Mouse (Mus musculus) heart, postnatal 36 days (tissue): ENCODE measurements around the gene Ryr2. TPM values are rescaled to one million over a fixed set of nuclear protein-coding genes. Genes with fewer than 3 reads are reported as not detected.

Source experiments
- DNase-seq, 2 experiments: peaks; one replicate each; pipeline ENCODE4 v3.0.0; 2021 to 2022
- intact Hi-C: fragments of 180-260 bp; cut with DNase I; formaldehyde crosslinking; loops from one replicate; pipeline ENCODE4 v1.15.1; 2025
- total RNA-seq, 2 experiments: library from RNA; stranded (reverse); gene quantifications; 2 replicates each; pipeline ENCODE4 v1.2.3; 2021

Gene Ryr2
- total RNA-seq, 2 experiments from 2014 or later, result 988 to 1,013 TPM

- intact Hi-C loops, result no loop called here
- no peak for DNase-seq
Measured at GRCm38 (mm10) chr13:12042891-12043491, 63.8 kb downstream of the Ryr2 start.

- DNase-seq, result no peak
- intact Hi-C loops, result no loop called here
Measured at GRCm38 (mm10) chr13:12039967-12040366, 66.8 kb downstream of the Ryr2 start.

- intact Hi-C loops, result no loop called here
- no peak for DNase-seq
Measured at GRCm38 (mm10) chr13:12038676-12039075, 68.1 kb downstream of the Ryr2 start.

- DNase-seq, result no peak
- intact Hi-C loops, result no loop called here
Measured at GRCm38 (mm10) chr13:12037241-12037640, 69.5 kb downstream of the Ryr2 start.

- intact Hi-C loops, result no loop called here
- DNase-seq, result no peak
Measured at GRCm38 (mm10) chr13:12036834-12037233, 69.9 kb downstream of the Ryr2 start.

- no peak for DNase-seq
- intact Hi-C loops, result no loop called here
Measured at GRCm38 (mm10) chr13:12033914-12034313, 72.8 kb downstream of the Ryr2 start.

GRCm38 (mm10) chr13:12033272-12033671 is 73.5 kb downstream of the Ryr2 start:
- no peak for DNase-seq

GRCm38 (mm10) chr13:12029841-12030240 is 76.9 kb downstream of the Ryr2 start:
- intact Hi-C loops, result no loop called here

More at GRCm38 (mm10) chr13:12033272-12033671, 73.5 kb downstream of the Ryr2 start:
- intact Hi-C loops, result no loop called here

GRCm38 (mm10) chr13:12029326-12029725 is 77.4 kb downstream of the Ryr2 start:
- intact Hi-C loops, result no loop called here

More at GRCm38 (mm10) chr13:12029841-12030240, 76.9 kb downstream of the Ryr2 start:
- no peak for DNase-seq

GRCm38 (mm10) chr13:12018046-12018445 is 88.7 kb downstream of the Ryr2 start:
- DNase-seq, result no peak
- intact Hi-C loops, result no loop called here

More at GRCm38 (mm10) chr13:12029326-12029725, 77.4 kb downstream of the Ryr2 start:
- no peak for DNase-seq

DNA sequence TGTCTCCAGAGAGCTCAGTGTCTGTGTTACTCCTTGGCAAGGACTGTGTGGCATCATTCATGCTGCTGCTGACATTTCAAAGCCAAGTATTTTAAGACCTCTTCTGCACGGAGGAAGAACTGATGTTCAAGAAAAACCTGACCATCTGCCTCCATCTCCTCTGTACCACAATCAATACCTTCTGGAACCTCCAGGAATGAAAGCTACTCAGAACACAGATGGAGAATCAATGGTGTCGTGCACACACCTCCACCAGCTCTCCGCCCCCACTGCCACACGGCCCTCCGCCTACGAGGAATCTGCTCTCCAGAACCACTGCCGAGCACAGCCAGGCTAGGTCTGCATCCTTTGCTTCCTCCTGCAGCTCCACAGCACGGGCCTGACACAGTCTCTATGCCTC is 92.8 kb downstream of the Ryr2 start:
- intact Hi-C loops, result no loop called here
- DNase-seq, result no peak

DNA sequence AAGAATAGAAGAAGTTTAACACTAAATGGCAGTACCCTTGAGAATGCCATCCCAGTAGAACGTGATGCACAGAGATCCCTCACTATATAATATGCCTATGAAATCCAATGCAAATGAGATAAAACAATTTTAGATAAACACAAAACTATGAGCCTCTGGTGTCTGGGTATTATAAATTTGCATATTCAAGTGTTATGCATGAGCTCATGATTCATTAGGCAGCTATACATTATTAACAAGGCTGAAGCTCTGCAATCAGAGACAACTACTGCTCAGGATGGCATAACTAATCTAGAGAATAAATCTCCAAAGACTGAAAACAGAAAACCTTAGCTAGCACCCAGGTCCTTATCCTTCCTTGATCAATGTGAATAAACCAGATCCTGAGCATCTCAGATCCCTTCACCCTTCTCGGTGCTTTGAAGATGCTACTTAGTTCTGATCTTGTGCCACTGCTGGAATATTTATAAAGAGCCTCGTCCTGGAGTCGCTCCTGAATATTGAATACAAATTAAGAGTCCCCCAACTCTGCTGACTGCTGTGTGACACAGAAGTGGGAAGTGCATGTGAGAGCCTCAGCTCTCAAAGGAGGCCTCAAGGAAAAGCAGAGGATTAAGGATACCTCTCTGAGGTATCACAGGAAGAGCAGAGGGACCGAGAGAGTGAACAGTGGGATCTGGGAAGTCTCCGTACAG is 97.6 kb downstream of the Ryr2 start:
- intact Hi-C loops, result no loop called here
- DNase-seq, result no peak

DNA sequence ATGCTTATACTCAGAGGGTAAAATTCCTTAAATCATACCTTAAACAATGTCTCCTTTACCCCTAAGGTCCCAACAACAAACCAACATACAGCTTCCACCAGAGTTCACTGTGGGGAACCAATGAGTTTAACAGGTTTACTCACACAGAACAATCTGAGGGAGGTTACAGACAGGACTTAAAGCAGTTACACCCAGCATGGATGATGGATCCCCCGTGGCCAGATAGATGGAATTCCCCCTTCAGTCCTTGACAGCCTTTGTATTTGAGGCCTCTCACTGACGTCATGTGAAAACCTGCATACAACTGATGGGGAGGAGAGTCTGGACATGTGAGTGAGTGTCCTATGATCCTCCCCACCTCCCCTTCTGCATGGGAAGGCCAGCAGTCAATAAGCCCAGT is 99.2 kb downstream of the Ryr2 start:
- DNase-seq, result no peak
- intact Hi-C loops, result no loop called here

DNA sequence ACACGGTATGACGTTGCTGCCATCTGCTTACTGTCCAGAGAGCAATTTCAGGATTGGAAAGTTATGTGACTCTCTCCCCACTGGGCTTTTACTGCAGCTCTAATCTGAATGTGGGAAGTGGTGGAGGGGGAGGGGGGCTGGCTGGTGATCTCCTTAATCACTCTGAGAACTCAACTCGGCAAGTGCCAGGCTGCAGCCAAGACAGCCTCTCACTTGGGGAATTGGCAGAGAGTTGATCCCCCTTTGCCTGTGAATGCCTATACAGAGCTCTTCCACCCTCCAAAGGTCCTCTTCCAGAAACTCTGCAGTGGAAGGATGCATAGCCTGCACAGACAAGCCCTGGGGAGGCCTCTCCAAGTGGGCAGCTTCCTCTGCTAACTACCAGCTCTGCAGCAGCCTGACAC is 104.9 kb downstream of the Ryr2 start:
- intact Hi-C loops, result no loop called here
- no peak for DNase-seq

- intact Hi-C loops, result no loop called here
- no peak for DNase-seq
Measured at GRCm38 (mm10) chr13:11999851-12000250, 106.9 kb downstream of the Ryr2 start.

GRCm38 (mm10) chr13:11997366-11997765 is 109.4 kb downstream of the Ryr2 start:
- DNase-seq, result no peak
- intact Hi-C loops, result no loop called here

DNA sequence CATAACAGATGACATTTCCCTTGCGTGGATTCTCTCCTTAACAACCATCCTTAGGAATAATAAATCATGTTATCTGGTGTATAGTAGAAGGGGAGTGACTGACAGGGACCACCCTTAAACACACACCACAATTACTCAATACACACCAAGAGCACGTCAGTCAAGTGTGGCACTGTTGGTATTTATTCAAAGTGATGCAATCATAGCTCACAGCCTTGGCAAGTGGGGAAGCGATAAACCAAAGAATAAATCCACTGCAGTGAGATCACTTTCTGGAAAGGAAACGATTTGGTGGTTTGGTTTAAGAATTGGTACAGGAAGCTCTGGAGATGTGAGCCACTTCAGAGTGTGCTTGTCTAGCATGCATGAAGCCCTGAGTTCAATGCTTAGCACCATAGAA is 119.2 kb downstream of the Ryr2 start:
- no peak for DNase-seq
- intact Hi-C loops, result no loop called here

- intact Hi-C loops, result no loop called here
- no peak for DNase-seq
Measured at GRCm38 (mm10) chr13:11985056-11985455, 121.7 kb downstream of the Ryr2 start.

GRCm38 (mm10) chr13:11978997-11979396 is 127.7 kb downstream of the Ryr2 start:
- no peak for DNase-seq
- intact Hi-C loops, result no loop called here

GRCm38 (mm10) chr13:11978359-11978758 is 128.4 kb downstream of the Ryr2 start:
- intact Hi-C loops, result no loop called here
- DNase-seq, result no peak

DNA sequence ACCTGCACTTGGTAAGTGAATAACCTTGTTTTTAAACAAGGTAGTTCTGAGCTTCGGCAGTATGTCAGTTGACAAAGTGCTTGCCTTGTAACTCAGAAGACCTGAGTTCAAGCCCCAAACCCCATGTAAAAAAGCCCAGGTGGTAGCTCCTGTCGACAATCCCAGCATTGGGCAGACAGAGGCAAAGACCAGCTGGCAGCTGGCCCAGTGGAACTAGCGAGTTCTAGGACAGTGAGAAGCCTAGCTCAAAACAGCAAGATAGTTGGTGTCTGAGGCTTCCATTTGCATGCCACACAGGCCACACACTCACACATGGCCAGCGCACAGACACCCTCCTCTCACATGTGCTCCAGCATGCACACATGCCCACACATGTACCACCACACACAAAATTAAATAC is 129.1 kb downstream of the Ryr2 start:
- intact Hi-C loops, result no loop called here
- peak in 1 of 2 experiments; percentile 15 for DNase-seq

- DNase-seq, result no peak
- intact Hi-C loops, result no loop called here
Measured at GRCm38 (mm10) chr13:11964391-11964790, 142.4 kb downstream of the Ryr2 start.
